Mouse (Mus musculus): ENCODE data around the gene Rad23b. TPM values are rescaled to one million over a fixed set of nuclear protein-coding genes. Genes with fewer than 3 reads are reported as not detected.

Gene Rad23b
- polyA plus RNA-seq, 1 experiment from 2014 or later, result 46.5 TPM

GRCm38 (mm10) chr4:55351037-55351436 lies 1.2 kb downstream of the Rad23b start:
- H3K27me3 ChIP-seq (replicated peaks; ENCODE audit: insufficient read depth, low read length), result no peaks in the 10 kb centered on the region
- no peaks in the 10 kb centered on the region for H3K9me3 ChIP-seq (ENCODE audit: low read length)
- H3K4me1 ChIP-seq (ENCODE audit: insufficient read depth, low read depth, low read length), result peaks cover 14% of the 10 kb centered on the region; the same call in 1 of the 2 replicates
- no peaks in the 10 kb centered on the region for H3K36me3 ChIP-seq (ENCODE audit: insufficient read depth, low read length)
- H3K9ac ChIP-seq (replicated peaks; ENCODE audit: low read depth), result peak overlapping the region; percentile 88; the same call in 1 of the 2 replicates
- H3K4me2 ChIP-seq (replicated peaks; ENCODE audit: low read depth, low read length), result peak overlapping the region; percentile 83
- TF ChIP-seq EP300 (IDR thresholded peaks at IDR 0.05), result no peak
- no peak for TF ChIP-seq CTCF (IDR thresholded peaks at IDR 0.05)
- ATAC-seq (no peak), DNase-seq (ENCODE audit: low spot score) (no peak)
- no peak overlapping the region for H3K27ac ChIP-seq (ENCODE audit: low read length)
- 14% methylated on average over 12 of the region's 12 CpGs for WGBS
- peak overlapping the region; percentile 99 for H3K4me3 ChIP-seq (ENCODE audit: low read depth, low read length)

- no peak for ATAC-seq
- no peak overlapping the region for H3K27ac ChIP-seq (ENCODE audit: low read length)
- no peak for DNase-seq (ENCODE audit: low spot score)
- H3K4me2 ChIP-seq (replicated peaks; ENCODE audit: low read depth, low read length), result no peak overlapping the region
- no peaks in the 10 kb centered on the region for H3K36me3 ChIP-seq (ENCODE audit: insufficient read depth, low read length)
- H3K9me3 ChIP-seq (ENCODE audit: low read length), result no peaks in the 10 kb centered on the region
- TF ChIP-seq EP300 (IDR thresholded peaks at IDR 0.05), result no peak
- TF ChIP-seq CTCF (IDR thresholded peaks at IDR 0.05), result no peak
- no peaks in the 10 kb centered on the region for H3K27me3 ChIP-seq (replicated peaks; ENCODE audit: insufficient read depth, low read length)
- peaks cover 14% of the 10 kb centered on the region; the same call in 1 of the 2 replicates for H3K4me1 ChIP-seq (ENCODE audit: insufficient read depth, low read depth, low read length)
- no peak overlapping the region for H3K4me3 ChIP-seq (ENCODE audit: low read depth, low read length)
- no peak overlapping the region for H3K9ac ChIP-seq (replicated peaks; ENCODE audit: low read depth)
Measured at GRCm38 (mm10) chr4:55351860-55352259, 2.0 kb downstream of the Rad23b start.

- H3K4me2 ChIP-seq (replicated peaks; ENCODE audit: low read depth, low read length), result no peak overlapping the region
- no peak for ATAC-seq
- peak; percentile 53 for DNase-seq (ENCODE audit: low spot score)
- H3K27ac ChIP-seq (ENCODE audit: low read length), result no peak overlapping the region
- 50% methylated on average over 1 of the region's 1 CpGs for WGBS
- TF ChIP-seq CTCF (IDR thresholded peaks at IDR 0.05) (no peak), EP300 (IDR thresholded peaks at IDR 0.05) (peak; percentile 46; the same call in 1 of the 2 replicates)
- no peak overlapping the region for H3K4me3 ChIP-seq (ENCODE audit: low read depth, low read length)
- H3K4me1 ChIP-seq (ENCODE audit: insufficient read depth, low read depth, low read length), result peaks cover 14% of the 10 kb centered on the region; the same call in 1 of the 2 replicates
- H3K36me3 ChIP-seq (ENCODE audit: insufficient read depth, low read length), result no peaks in the 10 kb centered on the region
- no peak overlapping the region for H3K9ac ChIP-seq (replicated peaks; ENCODE audit: low read depth)
- H3K9me3 ChIP-seq (ENCODE audit: low read length), result no peaks in the 10 kb centered on the region
- H3K27me3 ChIP-seq (replicated peaks; ENCODE audit: insufficient read depth, low read length), result no peaks in the 10 kb centered on the region
Measured at GRCm38 (mm10) chr4:55354038-55354437, 4.2 kb downstream of the Rad23b start.

DNA sequence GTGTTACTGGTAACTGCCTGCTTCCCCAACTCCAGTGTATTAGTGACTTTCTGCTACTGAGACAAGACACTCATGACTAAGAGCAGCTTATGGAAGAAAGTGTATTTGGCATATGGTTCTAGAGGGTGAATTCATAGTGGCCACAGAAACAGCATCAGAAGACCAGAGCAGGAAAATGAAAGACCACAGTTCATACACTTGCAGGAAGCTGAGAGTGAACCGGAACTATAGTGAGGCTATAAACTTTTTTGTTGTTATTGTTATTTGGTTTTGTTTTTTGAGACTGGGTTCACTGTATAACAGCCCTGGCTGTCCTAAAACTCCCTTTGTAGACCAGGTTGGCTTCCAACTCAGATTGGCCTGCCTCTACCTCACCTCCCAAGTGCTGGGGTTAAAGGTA lies 6.0 kb downstream of the Rad23b start:
- H3K4me1 ChIP-seq (ENCODE audit: insufficient read depth, low read depth, low read length), result peaks cover 14% of the 10 kb centered on the region; the same call in 1 of the 2 replicates
- H3K9ac ChIP-seq (replicated peaks; ENCODE audit: low read depth), result no peak overlapping the region
- 85% methylated on average over 1 of the region's 1 CpGs for WGBS
- H3K27me3 ChIP-seq (replicated peaks; ENCODE audit: insufficient read depth, low read length), result no peaks in the 10 kb centered on the region
- no peak overlapping the region for H3K4me2 ChIP-seq (replicated peaks; ENCODE audit: low read depth, low read length)
- TF ChIP-seq CTCF (IDR thresholded peaks at IDR 0.05), result no peak
- TF ChIP-seq EP300 (IDR thresholded peaks at IDR 0.05), result no peak
- no peaks in the 10 kb centered on the region for H3K36me3 ChIP-seq (ENCODE audit: insufficient read depth, low read length)
- H3K27ac ChIP-seq (ENCODE audit: low read length), result no peak overlapping the region
- no peak overlapping the region for H3K4me3 ChIP-seq (ENCODE audit: low read depth, low read length)
- ATAC-seq (no peak), DNase-seq (ENCODE audit: low spot score) (no peak)
- H3K9me3 ChIP-seq (ENCODE audit: low read length), result no peaks in the 10 kb centered on the region

DNA sequence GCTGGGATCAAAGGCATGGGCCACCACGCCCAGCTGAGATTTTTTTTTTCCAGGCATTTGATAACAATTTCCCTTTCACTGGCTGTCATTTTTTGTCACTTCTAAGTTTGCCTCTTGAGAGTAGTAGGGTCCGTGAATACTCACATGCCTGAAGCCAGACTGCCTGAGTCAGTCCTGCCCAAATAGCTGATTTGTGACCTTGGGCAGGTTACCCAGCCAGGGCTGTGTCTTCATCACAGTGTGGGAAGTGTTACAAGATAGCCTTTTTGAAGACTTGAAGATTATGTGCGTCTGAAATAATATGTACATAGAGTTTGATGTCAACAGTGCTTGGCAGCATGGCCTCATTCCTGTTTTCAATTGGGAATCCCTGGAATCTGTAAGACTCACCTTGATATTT lies 6.9 kb downstream of the Rad23b start:
- peaks cover 12% of the 10 kb centered on the region; the same call in 1 of the 2 replicates for H3K4me1 ChIP-seq (ENCODE audit: insufficient read depth, low read depth, low read length)
- no peaks in the 10 kb centered on the region for H3K9me3 ChIP-seq (ENCODE audit: low read length)
- ATAC-seq (no peak), DNase-seq (ENCODE audit: low spot score) (no peak)
- H3K36me3 ChIP-seq (ENCODE audit: insufficient read depth, low read length), result no peaks in the 10 kb centered on the region
- H3K4me2 ChIP-seq (replicated peaks; ENCODE audit: low read depth, low read length), result no peak overlapping the region
- TF ChIP-seq CTCF (IDR thresholded peaks at IDR 0.05), result no peak
- no peak for TF ChIP-seq EP300 (IDR thresholded peaks at IDR 0.05)
- H3K4me3 ChIP-seq (ENCODE audit: low read depth, low read length), result no peak overlapping the region
- no peak overlapping the region for H3K9ac ChIP-seq (replicated peaks; ENCODE audit: low read depth)
- H3K27me3 ChIP-seq (replicated peaks; ENCODE audit: insufficient read depth, low read length), result no peaks in the 10 kb centered on the region
- H3K27ac ChIP-seq (ENCODE audit: low read length), result no peak overlapping the region
- WGBS, result 71% methylated on average over 3 of the region's 3 CpGs

DNA sequence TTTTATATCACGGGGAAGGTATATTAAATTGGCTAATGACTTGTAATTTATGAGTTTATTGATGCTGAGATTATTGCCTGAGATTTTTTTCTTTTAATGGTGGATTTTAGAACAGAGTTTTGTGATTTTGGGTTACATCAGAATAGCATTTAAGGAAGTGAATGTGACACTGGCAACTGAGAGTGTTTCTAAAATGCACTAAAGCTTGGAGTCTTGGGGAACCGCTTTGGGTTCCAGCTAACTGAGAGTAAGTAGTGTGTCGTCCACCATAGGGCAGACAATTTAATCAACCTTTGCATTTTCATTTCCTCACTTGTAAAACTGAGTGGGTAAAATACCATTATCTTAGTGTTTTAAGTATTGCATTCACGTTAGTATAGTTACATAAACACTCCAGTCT lies 14.0 kb downstream of the Rad23b start:
- Histone ChIP-seq H3K36me3 (ENCODE audit: insufficient read depth, low read length) (no peaks in the 10 kb centered on the region; the same call in 1 of the 2 replicates), H3K9me3 (ENCODE audit: low read length) (no peaks in the 10 kb centered on the region), H3K9ac (replicated peaks; ENCODE audit: low read depth) (no peak overlapping the region), H3K4me2 (replicated peaks; ENCODE audit: low read depth, low read length) (no peak overlapping the region), H3K4me3 (ENCODE audit: low read depth, low read length) (no peak overlapping the region), H3K27ac (ENCODE audit: low read length) (no peak overlapping the region), H3K4me1 (ENCODE audit: insufficient read depth, low read depth, low read length) (no peaks in the 10 kb centered on the region), H3K27me3 (replicated peaks; ENCODE audit: insufficient read depth, low read length) (no peaks in the 10 kb centered on the region)
- DNase-seq (ENCODE audit: low spot score) (no peak), ATAC-seq (no peak)
- WGBS, result 91% methylated on average over 4 of the region's 4 CpGs
- TF ChIP-seq CTCF (IDR thresholded peaks at IDR 0.05), result no peak
- TF ChIP-seq EP300 (IDR thresholded peaks at IDR 0.05), result no peak

GRCm38 (mm10) chr4:55364374-55364773 lies 14.5 kb downstream of the Rad23b start:
- 91% methylated on average over 4 of the region's 4 CpGs for WGBS

More at GRCm38 (mm10) chr4:55364374-55364773, 14.5 kb downstream of the Rad23b start:
- no peaks in the 10 kb centered on the region for H3K9me3 ChIP-seq (ENCODE audit: low read length)
- no peak overlapping the region for H3K4me3 ChIP-seq (ENCODE audit: low read depth, low read length)
- no peak overlapping the region for H3K27ac ChIP-seq (ENCODE audit: low read length)
- H3K4me1 ChIP-seq (ENCODE audit: insufficient read depth, low read depth, low read length), result no peaks in the 10 kb centered on the region
- ATAC-seq (no peak), DNase-seq (ENCODE audit: low spot score) (no peak)
- no peak overlapping the region for H3K4me2 ChIP-seq (replicated peaks; ENCODE audit: low read depth, low read length)
- H3K9ac ChIP-seq (replicated peaks; ENCODE audit: low read depth), result no peak overlapping the region
- H3K36me3 ChIP-seq (ENCODE audit: insufficient read depth, low read length), result no peaks in the 10 kb centered on the region; the same call in 1 of the 2 replicates
- no peaks in the 10 kb centered on the region for H3K27me3 ChIP-seq (replicated peaks; ENCODE audit: insufficient read depth, low read length)
- TF ChIP-seq EP300 (IDR thresholded peaks at IDR 0.05), result no peak
- peak; percentile 64 for TF ChIP-seq CTCF (IDR thresholded peaks at IDR 0.05)
